Mouse (Mus musculus): ENCODE results near the gene Arpc3. TPM values are rescaled to one million over a fixed set of nuclear protein-coding genes. Genes with fewer than 3 reads are reported as not detected.
"Not testable (repeated sequence)": the region's sequence is repeated elsewhere in the genome, so short reads cannot be mapped to it uniquely, and the experiment has no call there.

Arpc3 gene
- polyA plus RNA-seq, 1 experiment from 2014 or later = 119 TPM

DNA sequence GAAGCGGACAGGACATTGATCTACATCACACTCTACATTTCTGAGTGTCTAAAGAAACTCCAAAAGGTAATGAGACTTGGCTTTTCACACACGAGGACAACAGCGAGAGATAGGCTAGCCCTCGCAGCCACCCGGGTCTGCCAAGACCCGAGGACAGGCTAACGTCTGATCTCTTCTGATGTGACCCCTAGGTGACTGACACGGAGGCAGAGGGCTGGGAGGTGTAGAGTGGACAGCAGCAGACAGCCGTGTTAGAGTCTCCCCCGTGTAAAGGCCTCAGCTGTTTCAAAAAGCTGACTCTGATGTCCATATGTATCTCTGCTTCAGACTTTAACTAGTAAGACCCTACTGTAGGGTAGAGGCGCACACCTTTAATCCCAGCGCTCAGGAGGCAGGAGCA lies 11.7 kb downstream of the Arpc3 start:
- H3K27me3 ChIP-seq (replicated peaks; ENCODE audit: control insufficient read depth, insufficient read depth, low read length) = no peaks in the 10 kb centered on the region
- DNase-seq (ENCODE audit: low spot score) (no peak), ATAC-seq (no peak)
- peaks cover 77% of the 10 kb centered on the region for H3K36me3 ChIP-seq (ENCODE audit: control insufficient read depth, insufficient read depth, low read length)
- H3K4me2 ChIP-seq (ENCODE audit: low read length) = no peak overlapping the region
- H3K4me3 ChIP-seq (ENCODE audit: low read depth, low read length) = no peak overlapping the region
- H3K9ac ChIP-seq (ENCODE audit: low read length) = no peak overlapping the region
- WGBS = 94% methylated on average over 12 of the region's 12 CpGs
- H3K4me1 ChIP-seq (ENCODE audit: control insufficient read depth, insufficient read depth, low read length) = no peaks in the 10 kb centered on the region
- no peak overlapping the region for H3K27ac ChIP-seq (ENCODE audit: low read depth, low read length)
- no peaks in the 10 kb centered on the region for H3K9me3 ChIP-seq (replicated peaks; ENCODE audit: control insufficient read depth, low read length)

- H3K4me2 ChIP-seq (ENCODE audit: low read length) = no peak overlapping the region
- H3K36me3 ChIP-seq (ENCODE audit: control insufficient read depth, insufficient read depth, low read length) = peaks cover 64% of the 10 kb centered on the region
- DNase-seq (ENCODE audit: low spot score) = no peak
- H3K9me3 ChIP-seq (replicated peaks; ENCODE audit: control insufficient read depth, low read length) = no peaks in the 10 kb centered on the region; the same call in 1 of the 2 replicates
- no peak overlapping the region for H3K27ac ChIP-seq (ENCODE audit: low read depth, low read length)
- H3K4me3 ChIP-seq (ENCODE audit: low read depth, low read length) = no peak overlapping the region
- H3K9ac ChIP-seq (ENCODE audit: low read length) = no peak overlapping the region
- WGBS = 96% methylated on average over 10 of the region's 10 CpGs
- no peaks in the 10 kb centered on the region for H3K4me1 ChIP-seq (ENCODE audit: control insufficient read depth, insufficient read depth, low read length)
- H3K27me3 ChIP-seq (replicated peaks; ENCODE audit: control insufficient read depth, insufficient read depth, low read length) = no peaks in the 10 kb centered on the region
- ATAC-seq = no peak
Measured at GRCm38 (mm10) chr5:122405537-122405936, 13.9 kb downstream of the Arpc3 start.

DNA sequence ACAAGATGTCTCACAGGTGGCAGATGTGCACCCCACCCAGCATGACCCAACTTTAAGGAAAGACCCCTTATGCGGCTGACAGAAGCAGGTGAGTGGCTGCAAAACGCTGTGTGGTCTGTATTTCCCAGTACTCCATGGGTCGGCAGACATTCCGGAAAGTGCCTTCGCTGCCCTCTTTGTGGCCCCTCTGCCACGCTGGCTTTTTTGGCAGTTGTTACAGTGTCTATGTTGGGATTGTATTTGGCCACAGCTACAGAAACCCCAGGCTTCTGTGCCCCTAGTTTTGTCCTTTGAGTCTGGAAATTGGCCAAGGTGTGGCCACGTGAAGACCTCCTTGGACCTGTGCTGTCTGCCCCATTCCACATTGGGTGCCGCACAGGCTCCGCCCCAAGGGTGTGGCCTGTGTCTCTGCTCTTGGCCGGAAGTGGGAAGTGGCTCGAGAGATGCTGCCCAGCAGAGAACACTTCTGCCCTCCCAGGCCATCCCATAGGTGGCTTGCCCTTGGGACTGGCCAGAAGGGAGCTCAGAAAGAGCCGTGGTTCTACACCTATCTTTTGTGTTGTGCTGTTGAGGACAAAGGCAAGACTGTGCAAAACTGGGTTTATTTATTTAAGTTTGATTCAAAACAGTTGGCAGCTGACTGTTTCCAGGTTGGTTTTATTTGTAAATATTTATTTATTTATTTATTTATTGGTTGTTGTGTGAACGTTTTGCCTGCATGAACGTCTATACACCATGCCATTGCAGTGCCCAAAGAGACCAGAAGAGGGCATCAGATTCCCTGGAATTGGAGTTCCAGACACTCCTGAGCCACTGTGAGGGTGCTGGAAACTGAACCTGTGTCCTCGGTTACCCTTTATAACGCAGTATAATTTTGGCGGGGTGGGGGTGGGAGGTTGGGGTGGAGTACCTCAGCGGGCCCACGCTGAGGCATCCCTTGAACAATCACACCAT lies 18.3 kb downstream of the Arpc3 start:
- Histone ChIP-seq H3K4me3 (ENCODE audit: low read depth, low read length) (no peak overlapping the region), H3K4me2 (ENCODE audit: low read length) (no peak overlapping the region), H3K27ac (ENCODE audit: low read depth, low read length) (no peak overlapping the region), H3K9me3 (replicated peaks; ENCODE audit: control insufficient read depth, low read length) (no peaks in the 10 kb centered on the region; the same call in 1 of the 2 replicates), H3K36me3 (ENCODE audit: control insufficient read depth, insufficient read depth, low read length) (peaks cover 27% of the 10 kb centered on the region), H3K9ac (ENCODE audit: low read length) (no peak overlapping the region), H3K4me1 (ENCODE audit: control insufficient read depth, insufficient read depth, low read length) (no peaks in the 10 kb centered on the region), H3K27me3 (replicated peaks; ENCODE audit: control insufficient read depth, insufficient read depth, low read length) (no peaks in the 10 kb centered on the region)
- WGBS = 87% methylated on average over 19 of the region's 19 CpGs
- ATAC-seq = no peak
- no peak for DNase-seq (ENCODE audit: low spot score)

DNA sequence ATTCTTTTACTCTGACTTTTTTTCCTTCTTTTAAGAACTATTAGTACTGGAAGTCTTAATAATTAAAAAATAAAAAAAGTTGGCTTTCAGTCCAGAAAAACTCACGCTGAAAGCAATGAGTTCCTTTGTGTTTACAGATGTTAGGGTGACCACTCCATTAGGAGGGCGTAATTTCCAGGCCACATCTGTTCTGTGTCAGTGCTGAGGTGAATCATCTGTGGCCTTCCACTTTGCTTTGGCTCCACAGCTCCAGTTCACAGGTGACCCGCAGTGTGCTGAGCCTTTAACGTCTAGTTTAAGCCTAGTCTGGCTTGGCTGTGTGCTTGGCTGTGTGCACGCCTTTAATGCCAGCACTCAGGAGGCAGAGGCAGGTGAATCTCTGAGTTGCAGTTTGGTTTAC lies 20.2 kb downstream of the Arpc3 start:
- ATAC-seq = no peak
- H3K4me1 ChIP-seq (ENCODE audit: control insufficient read depth, insufficient read depth, low read length) = no peaks in the 10 kb centered on the region
- H3K27me3 ChIP-seq (replicated peaks; ENCODE audit: control insufficient read depth, insufficient read depth, low read length) = no peaks in the 10 kb centered on the region
- H3K4me3 ChIP-seq (ENCODE audit: low read depth, low read length) = no peak overlapping the region
- H3K9ac ChIP-seq (ENCODE audit: low read length) = no peak overlapping the region
- WGBS = 90% methylated on average over 5 of the region's 5 CpGs
- no peaks in the 10 kb centered on the region; the same call in 1 of the 2 replicates for H3K9me3 ChIP-seq (replicated peaks; ENCODE audit: control insufficient read depth, low read length)
- H3K4me2 ChIP-seq (ENCODE audit: low read length) = no peak overlapping the region
- DNase-seq (ENCODE audit: low spot score) = no peak
- H3K27ac ChIP-seq (ENCODE audit: low read depth, low read length) = no peak overlapping the region
- peaks cover 7% of the 10 kb centered on the region for H3K36me3 ChIP-seq (ENCODE audit: control insufficient read depth, insufficient read depth, low read length)

DNA sequence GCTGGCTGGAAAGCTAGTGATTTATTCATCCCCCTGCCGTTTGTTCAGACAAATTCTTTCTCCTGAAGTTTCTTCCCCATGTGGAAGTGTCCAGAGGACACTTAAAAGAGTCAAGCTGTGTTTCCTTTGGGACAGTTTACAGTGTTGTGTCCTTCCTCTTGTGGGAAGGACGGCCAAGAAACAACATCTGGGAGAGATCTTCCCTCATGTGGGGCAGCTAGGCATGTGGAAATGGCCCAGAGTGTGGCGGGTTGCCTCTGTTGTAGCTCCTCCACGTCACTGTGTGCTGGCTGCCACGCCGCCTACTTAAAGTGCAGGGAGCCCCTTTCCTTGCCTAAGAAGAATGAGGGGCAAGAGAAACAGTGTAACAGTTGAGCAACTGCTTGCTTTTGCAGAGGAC lies 21.1 kb downstream of the Arpc3 start:
- WGBS = 71% methylated on average over 6 of the region's 6 CpGs
- Histone ChIP-seq H3K27ac (ENCODE audit: low read depth, low read length) (no peak overlapping the region), H3K27me3 (replicated peaks; ENCODE audit: control insufficient read depth, insufficient read depth, low read length) (no peaks in the 10 kb centered on the region), H3K9me3 (replicated peaks; ENCODE audit: control insufficient read depth, low read length) (no peaks in the 10 kb centered on the region; the same call in 1 of the 2 replicates), H3K9ac (ENCODE audit: low read length) (no peak overlapping the region), H3K36me3 (ENCODE audit: control insufficient read depth, insufficient read depth, low read length) (no peaks in the 10 kb centered on the region), H3K4me3 (ENCODE audit: low read depth, low read length) (no peak overlapping the region), H3K4me1 (ENCODE audit: control insufficient read depth, insufficient read depth, low read length) (no peaks in the 10 kb centered on the region), H3K4me2 (ENCODE audit: low read length) (no peak overlapping the region)
- DNase-seq (ENCODE audit: low spot score) (no peak), ATAC-seq (no peak)

DNA sequence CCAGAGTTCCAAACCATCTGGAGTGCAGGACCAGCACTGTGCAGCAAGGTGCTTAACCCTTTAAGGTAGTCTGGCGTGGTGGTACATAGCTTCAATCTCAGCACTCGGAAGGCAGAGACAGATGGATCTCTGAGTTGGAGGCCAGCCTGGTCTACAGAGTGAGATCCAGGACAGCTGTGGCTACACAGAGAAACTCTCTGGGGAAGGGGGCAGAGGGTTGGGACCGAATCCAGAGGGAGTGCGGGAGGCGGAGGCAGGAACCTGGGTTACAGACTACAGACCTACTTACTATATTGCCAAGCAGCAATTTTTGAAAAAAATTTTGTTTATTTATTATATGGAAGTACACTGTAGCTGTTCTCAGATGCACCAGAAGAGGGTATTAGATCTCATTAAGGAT lies 22.7 kb downstream of the Arpc3 start:
- Histone ChIP-seq H3K36me3 (ENCODE audit: control insufficient read depth, insufficient read depth, low read length) (no peaks in the 10 kb centered on the region), H3K4me1 (ENCODE audit: control insufficient read depth, insufficient read depth, low read length) (no peaks in the 10 kb centered on the region), H3K4me3 (ENCODE audit: low read depth, low read length) (no peak overlapping the region), H3K27me3 (replicated peaks; ENCODE audit: control insufficient read depth, insufficient read depth, low read length) (no peaks in the 10 kb centered on the region), H3K4me2 (ENCODE audit: low read length) (no peak overlapping the region), H3K27ac (ENCODE audit: low read depth, low read length) (no peak overlapping the region), H3K9ac (ENCODE audit: low read length) (no peak overlapping the region), H3K9me3 (replicated peaks; ENCODE audit: control insufficient read depth, low read length) (no peaks in the 10 kb centered on the region; the same call in 1 of the 2 replicates)
- DNase-seq (ENCODE audit: low spot score) (no peak), ATAC-seq (no peak)
- 93% methylated on average over 5 of the region's 5 CpGs for WGBS

- H3K4me1 ChIP-seq (ENCODE audit: control insufficient read depth, insufficient read depth, low read length) = no peaks in the 10 kb centered on the region
- H3K4me2 ChIP-seq (ENCODE audit: low read length) = no peak overlapping the region
- no peaks in the 10 kb centered on the region; the same call in 1 of the 2 replicates for H3K9me3 ChIP-seq (replicated peaks; ENCODE audit: control insufficient read depth, low read length)
- H3K9ac ChIP-seq (ENCODE audit: low read length) = no peak overlapping the region
- H3K4me3 ChIP-seq (ENCODE audit: low read depth, low read length) = no peak overlapping the region
- no peaks in the 10 kb centered on the region for H3K36me3 ChIP-seq (ENCODE audit: control insufficient read depth, insufficient read depth, low read length)
- H3K27me3 ChIP-seq (replicated peaks; ENCODE audit: control insufficient read depth, insufficient read depth, low read length) = no peaks in the 10 kb centered on the region
- H3K27ac ChIP-seq (ENCODE audit: low read depth, low read length) = no peak overlapping the region
- WGBS = 90% methylated on average over 12 of the region's 12 CpGs
- DNase-seq (ENCODE audit: low spot score) = no peak
- ATAC-seq = no peak
Measured at GRCm38 (mm10) chr5:122415465-122415864, 23.8 kb downstream of the Arpc3 start.

- H3K9me3 ChIP-seq (replicated peaks; ENCODE audit: control insufficient read depth, low read length); H3K27ac ChIP-seq (ENCODE audit: low read depth, low read length); H3K4me2 ChIP-seq (ENCODE audit: low read length); H3K4me3 ChIP-seq (ENCODE audit: low read depth, low read length); H3K9ac ChIP-seq (ENCODE audit: low read length); DNase-seq (ENCODE audit: low spot score); H3K27me3 ChIP-seq (replicated peaks; ENCODE audit: control insufficient read depth, insufficient read depth, low read length); H3K36me3 ChIP-seq (ENCODE audit: control insufficient read depth, insufficient read depth, low read length); ATAC-seq: not testable (repeated sequence)
- 65% methylated on average over 4 of the region's 4 CpGs for WGBS
- peaks cover 12% of the 10 kb centered on the region for H3K4me1 ChIP-seq (ENCODE audit: control insufficient read depth, insufficient read depth, low read length)
Measured at GRCm38 (mm10) chr5:122420676-122421075, 29.0 kb downstream of the Arpc3 start.

All from forebrain, embryonic 14.5 days (tissue).